In genomic region chr9:14684363-14684762, GRCm38 (mm10) we compare ENCODE assay signal across 16 mouse cellular contexts. TPM values are rescaled to one million over a fixed set of nuclear protein-coding genes. Genes with fewer than 3 reads are reported as not detected.
"Had no signal": no experiment of that assay in that cellular context is flagged by ENCODE, and none has a peak within 500 bp of the region (broad histone marks: within the 10 kb centered on the region; RNA-seq: fewer than 3 reads in every experiment).

No protein-coding gene starts in this region.

- H3K4me1 ChIP-seq: midbrain, embryonic 13.5 days; neural tube, embryonic 15.5 days had no signal

- H3K9me3 ChIP-seq: limb, embryonic 13.5 days; midbrain, embryonic 13.5 days; neural tube, embryonic 15.5 days had no signal

- ATAC-seq: lung, postnatal 0 days; midbrain, embryonic 13.5 days had no signal

- H3K36me3 ChIP-seq: limb, embryonic 13.5 days; midbrain, embryonic 13.5 days; neural tube, embryonic 15.5 days had no signal

- H3K4me3 ChIP-seq: left cerebral cortex, adult 2 months; limb, embryonic 13.5 days; midbrain, embryonic 13.5 days; myocyte; neural tube, embryonic 15.5 days had no signal

- H3K4me2 ChIP-seq: limb, embryonic 13.5 days; midbrain, embryonic 13.5 days; neural tube, embryonic 15.5 days had no signal

- H3K27ac ChIP-seq: left cerebral cortex, adult 2 months; limb, embryonic 13.5 days; liver, embryonic 14.5 days; midbrain, embryonic 13.5 days; neural tube, embryonic 15.5 days had no signal

- H3K27me3 ChIP-seq: limb, embryonic 13.5 days; midbrain, embryonic 13.5 days; neural tube, embryonic 15.5 days had no signal

- H3K9ac ChIP-seq: limb, embryonic 13.5 days; liver, embryonic 14.5 days; midbrain, embryonic 13.5 days; neural tube, embryonic 15.5 days had no signal

- DNase-seq: kidney, adult 9 months; kidney, postnatal 25 days; lung, adult 2 months; lung, postnatal 36 days; right cerebral cortex, adult 18-20 months; right cerebral cortex, postnatal 25 days; thymus, adult 18-20 months; thymus, postnatal 14 days had no signal

RNA-seq across cellular contexts. Expression of gene Piwil4, which starts 56.2 kb away (rescaled TPM):
- polyA plus RNA-seq: limb, embryonic 13.5 days; liver, adult 2 months had no signal
